Mouse (Mus musculus) gastrocnemius, postnatal 36 days (tissue): Measurements from ENCODE around the gene Lcn8. TPM values are rescaled to one million over a fixed set of nuclear protein-coding genes. Genes with fewer than 3 reads are reported as not detected.
"Not testable (repeated sequence)": the region's sequence is repeated elsewhere in the genome, so short reads cannot be mapped to it uniquely, and the experiment has no call there.

ENCODE experiments used
- DNase-seq, 2 experiments: peaks; one replicate each; pipeline ENCODE4 v3.0.0; 2022
- intact Hi-C: fragments of 180-260 bp; cut with DNase I; formaldehyde crosslinking; loops from one replicate; pipeline ENCODE4 v1.15.1; 2025
- total RNA-seq, 2 experiments: library from RNA; stranded (reverse); gene quantifications; 2 replicates each; pipeline ENCODE4 v1.2.3; 2021

The Lcn8 gene
- total RNA-seq, 2 experiments from 2014 or later: 12.7 to 13.6 TPM

- peak in 1 of 2 experiments; percentile 22 for DNase-seq
- intact Hi-C loops: no loop called here
These were observed 10.6 kb downstream of the Lcn8 start for GRCm38 (mm10) chr2:25663511-25663910.

GRCm38 (mm10) chr2:25664125-25664524 lies 11.2 kb downstream of the Lcn8 start:
- DNase-seq: no peak
- intact Hi-C loops: no loop called here

- intact Hi-C loops: no loop called here
These were observed 13.6 kb downstream of the Lcn8 start for GRCm38 (mm10) chr2:25666516-25666915.

GRCm38 (mm10) chr2:25676486-25676885 lies 23.6 kb downstream of the Lcn8 start, which contains the start of gene Lcn6:
Gene Lcn6, plus strand, starts transcription at chr2:25676786.
- intact Hi-C loops: no loop called here
- DNase-seq: no peak

More at GRCm38 (mm10) chr2:25666516-25666915, 13.6 kb downstream of the Lcn8 start:
- DNase-seq: no peak

GRCm38 (mm10) chr2:25679559-25679958 lies 26.6 kb downstream of the Lcn8 start:
- no peak for DNase-seq
- intact Hi-C loops: no loop called here

- intact Hi-C loops: no loop called here
- DNase-seq: no peak
These were observed 29.5 kb downstream of the Lcn8 start, which contains the start of gene Lcn10 for GRCm38 (mm10) chr2:25682426-25682825. Gene Lcn10, plus strand, starts transcription at chr2:25682726.

- no peak for DNase-seq
These were observed 34.0 kb downstream of the Lcn8 start for GRCm38 (mm10) chr2:25686941-25687340.

GRCm38 (mm10) chr2:25694605-25695004 lies 41.7 kb downstream of the Lcn8 start:
- peak; percentile 38 to 42 for DNase-seq
- intact Hi-C loops: loop anchor here (5.0 kb wide), 1 partner anchor 52 kb away; no protein-coding TSS in a partner anchor

More at GRCm38 (mm10) chr2:25686941-25687340, 34.0 kb downstream of the Lcn8 start:
- intact Hi-C loops: no loop called here

- peak in 1 of 2 experiments; percentile 6 for DNase-seq
- intact Hi-C loops: no loop called here
These were observed 44.0 kb downstream of the Lcn8 start for GRCm38 (mm10) chr2:25696951-25697350.

- intact Hi-C loops: no loop called here
- peak in 1 of 2 experiments; percentile 0 for DNase-seq
These were observed 45.8 kb downstream of the Lcn8 start for GRCm38 (mm10) chr2:25698696-25699095.

GRCm38 (mm10) chr2:25699743-25700142 lies 46.8 kb downstream of the Lcn8 start, which contains the start of gene Obp2a:
Gene Obp2a, plus strand, starts transcription at chr2:25700043.
- DNase-seq, intact Hi-C loops: not testable (repeated sequence)

- intact Hi-C loops: no loop called here
- no peak for DNase-seq
These were observed 48.1 kb downstream of the Lcn8 start for GRCm38 (mm10) chr2:25701001-25701400.

GRCm38 (mm10) chr2:25703706-25704105 lies 50.8 kb downstream of the Lcn8 start:
- intact Hi-C loops: no loop called here
- DNase-seq: no peak

Other genes with a start within 250 kb of the Lcn8 start
- not detected for gene Fut7, start 229.9 kb upstream of the Lcn8 start, total RNA-seq
- 10 to 100 TPM; 12.3 to 16.5 TPM for gene Abca2, start 224.4 kb upstream of the Lcn8 start, total RNA-seq
- gene Clic3, start 196.3 kb upstream of the Lcn8 start, total RNA-seq: under 1 TPM; 0.35 to 0.46 TPM
- 10 to 100 TPM; 13.4 to 13.6 TPM for gene Paxx, start 192.0 kb upstream of the Lcn8 start, total RNA-seq
- under 1 TPM in 1 of 2 experiments, not detected in 1; 0.39 TPM for gene Ptgds, start 183.1 kb upstream of the Lcn8 start, total RNA-seq
- gene Lcn12, start 159.2 kb upstream of the Lcn8 start, total RNA-seq: not detected
- 10 to 100 TPM; 75.3 to 83.6 TPM for gene Fbxw5, start 152.4 kb upstream of the Lcn8 start, total RNA-seq
- gene C8g, start 151.4 kb upstream of the Lcn8 start, total RNA-seq: 1 to 10 TPM; 1.4 to 1.5 TPM
- 10 to 100 TPM in 1 of 2 experiments, 1 to 10 TPM in 1; 9.8 to 11.5 TPM for gene Traf2, start 106.2 kb upstream of the Lcn8 start, total RNA-seq
- 100 to 1,000 TPM; 139 to 157 TPM for gene Edf1, start 95.3 kb upstream of the Lcn8 start, total RNA-seq
- 1 to 10 TPM in 1 of 2 experiments, under 1 TPM in 1; 0.74 to 4.7 TPM for gene Mamdc4, start 78.3 kb upstream of the Lcn8 start, total RNA-seq
- 10 to 100 TPM; 50.2 to 53.9 TPM for gene Phpt1, start 77.9 kb upstream of the Lcn8 start, total RNA-seq
- gene Ajm1, start 71.4 kb upstream of the Lcn8 start, total RNA-seq: not detected
- gene Rabl6, start 44.6 kb upstream of the Lcn8 start, total RNA-seq: 10 to 100 TPM; 74.4 to 75.9 TPM
- gene Ccdc183, start 35.4 kb upstream of the Lcn8 start, total RNA-seq: not detected
- 10 to 100 TPM; 11.1 to 18.7 TPM for gene Tmem141, start 31.1 kb upstream of the Lcn8 start, total RNA-seq
- 1 to 10 TPM; 2.3 to 3.3 TPM for gene Fcna, start 25.1 kb upstream of the Lcn8 start, total RNA-seq
- not detected for gene Lcn5, start 4.8 kb downstream of the Lcn8 start, total RNA-seq
- not detected for gene Lcn6, start 23.7 kb downstream of the Lcn8 start, total RNA-seq
- not detected for gene Lcn10, start 29.6 kb downstream of the Lcn8 start, total RNA-seq
- not detected for gene Obp2a, start 46.9 kb downstream of the Lcn8 start, total RNA-seq
- gene Bmyc, start 53.6 kb downstream of the Lcn8 start, total RNA-seq: 10 to 100 TPM; 15.4 to 16.3 TPM
- not detected for gene Obp2b, start 83.9 kb downstream of the Lcn8 start, total RNA-seq
- not detected for gene Lcn3, start 112.4 kb downstream of the Lcn8 start, total RNA-seq
- gene Lcn11, start 123.9 kb downstream of the Lcn8 start, total RNA-seq: not detected
- gene Gm13539, start 129.1 kb downstream of the Lcn8 start, total RNA-seq: not detected
- gene Glt6d1, start 162.7 kb downstream of the Lcn8 start, total RNA-seq: not detected
- not detected for gene Lcn9, start 170.0 kb downstream of the Lcn8 start, total RNA-seq
- gene Sohlh1, start 194.1 kb downstream of the Lcn8 start, total RNA-seq: not detected
- under 1 TPM in 1 of 2 experiments, not detected in 1; 0.20 TPM for gene Kcnt1, start 210.6 kb downstream of the Lcn8 start, total RNA-seq